Mouse (Mus musculus) v-Abl transformed pro-B cells (cell line): ENCODE data around the gene Itfg2.

Experiments used
- in situ Hi-C, 2 experiments: fragments of 400-800 bp; cut with MboI; formaldehyde crosslinking; loops; one replicate each; pipeline ENCODE4 v1.15.1; 2025; ENCODE audit not compliant: unreplicated experiment in 2 of 2

Gene Itfg2

DNA sequence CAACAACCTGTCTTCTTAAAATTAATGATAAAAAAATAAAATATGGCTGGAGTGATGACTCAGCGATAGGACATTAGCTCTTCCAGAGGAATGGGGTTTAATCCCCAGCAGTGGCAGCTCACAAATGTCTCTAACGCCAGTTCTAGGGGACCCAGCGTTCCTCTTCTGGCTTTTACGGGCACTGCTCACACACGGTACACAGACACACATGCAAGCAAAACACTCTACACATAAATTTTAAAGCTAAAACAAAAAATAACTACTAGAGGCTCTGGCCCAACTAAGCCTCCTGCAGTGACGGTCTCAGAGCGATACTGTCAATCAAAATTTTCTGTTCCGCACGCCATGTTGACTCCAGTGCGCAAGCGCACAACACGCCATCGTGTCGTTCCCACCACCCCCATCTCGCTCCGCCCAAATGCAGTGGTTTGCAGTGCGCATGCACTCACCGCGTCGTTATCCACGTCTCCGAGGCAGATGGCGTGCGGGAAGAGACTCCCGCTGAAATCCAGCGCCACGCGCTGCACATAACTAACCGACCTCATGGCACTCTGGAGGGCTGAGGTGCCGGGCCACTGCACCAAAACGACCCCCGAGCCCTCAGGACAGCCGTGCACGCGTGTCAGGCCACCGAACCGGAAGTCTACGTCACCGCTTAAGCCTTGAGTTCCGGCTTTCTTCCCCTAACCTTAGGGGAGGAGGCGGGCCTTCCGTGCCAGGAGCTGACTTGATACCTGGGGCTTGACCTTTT, at the start of gene Itfg2:
Itfg2 (minus strand) TSS at position 663 of the 751 bp plus-strand sequence.
- in situ Hi-C loops, result loop anchor here (25.0 kb wide), 2 partner anchors 413 to 862 kb away; partner anchors contain the start of genes Gm44511 (in 2 of the 2), Klrb1b (in 2 of the 2) and Cracr2a (in 1 of the 2)

GRCm38 (mm10) chr6:128474112-128474511, 49.4 kb upstream of the Itfg2 start:
- in situ Hi-C loops, result loop anchor here (10.0 kb wide), 2 partner anchors 159 to 269 kb away; no protein-coding TSS in a partner anchor

- in situ Hi-C loops, result no loop called here
These were observed 44.7 kb upstream of the Itfg2 start for GRCm38 (mm10) chr6:128469451-128469850.

GRCm38 (mm10) chr6:128467298-128467697, 42.6 kb upstream of the Itfg2 start:
- in situ Hi-C loops, result no loop called here

- in situ Hi-C loops, result no loop called here
These were observed 41.8 kb upstream of the Itfg2 start for GRCm38 (mm10) chr6:128466563-128466962.

GRCm38 (mm10) chr6:128466043-128466442, 41.3 kb upstream of the Itfg2 start:
- in situ Hi-C loops, result no loop called here

- in situ Hi-C loops, result no loop called here
These were observed 40.3 kb upstream of the Itfg2 start for GRCm38 (mm10) chr6:128464996-128465395.

GRCm38 (mm10) chr6:128461606-128462005, 36.9 kb upstream of the Itfg2 start:
- in situ Hi-C loops, result no loop called here

- in situ Hi-C loops, result no loop called here
These were observed 36.2 kb upstream of the Itfg2 start for GRCm38 (mm10) chr6:128460729-128461503.

DNA sequence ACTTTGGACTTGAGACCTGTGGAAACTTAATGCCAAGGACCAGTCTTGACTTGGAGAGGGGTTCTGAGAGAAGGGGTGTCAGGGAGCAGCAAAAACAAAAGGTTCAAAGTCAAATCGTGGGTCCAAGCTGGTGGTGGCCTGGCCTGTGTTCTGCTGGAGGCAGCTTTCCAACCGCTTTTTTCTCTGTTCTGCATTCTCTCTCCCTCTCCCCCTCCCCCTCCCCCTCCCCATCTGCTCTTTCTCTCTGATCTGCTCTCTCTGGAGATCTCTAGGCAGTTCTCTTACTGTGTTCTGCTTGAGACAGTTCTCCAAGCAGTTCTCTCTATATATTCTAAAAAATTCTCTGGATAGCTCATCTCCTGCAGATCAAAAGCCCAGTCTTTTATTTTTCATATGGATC, 35.6 kb upstream of the Itfg2 start:
- in situ Hi-C loops, result no loop called here

- in situ Hi-C loops, result no loop called here
These were observed 32.5 kb upstream of the Itfg2 start for GRCm38 (mm10) chr6:128457186-128457585.

GRCm38 (mm10) chr6:128455835-128456605, 31.3 kb upstream of the Itfg2 start:
- in situ Hi-C loops, result no loop called here

- in situ Hi-C loops, result loop anchor here (25.0 kb wide), 1 partner anchor 390 kb away; the partner anchor contains the start of genes Gm44511 (in 2 of the 2) and Klrb1b (in 2 of the 2)
These were observed 22.3 kb upstream of the Itfg2 start for GRCm38 (mm10) chr6:128447063-128447462.

- in situ Hi-C loops, result loop anchor here (25.0 kb wide), 1 partner anchor 391 kb away; the partner anchor contains the start of genes Gm44511 (in 2 of the 2) and Klrb1b (in 2 of the 2)
These were observed 21.2 kb upstream of the Itfg2 start for GRCm38 (mm10) chr6:128445761-128446535.

DNA sequence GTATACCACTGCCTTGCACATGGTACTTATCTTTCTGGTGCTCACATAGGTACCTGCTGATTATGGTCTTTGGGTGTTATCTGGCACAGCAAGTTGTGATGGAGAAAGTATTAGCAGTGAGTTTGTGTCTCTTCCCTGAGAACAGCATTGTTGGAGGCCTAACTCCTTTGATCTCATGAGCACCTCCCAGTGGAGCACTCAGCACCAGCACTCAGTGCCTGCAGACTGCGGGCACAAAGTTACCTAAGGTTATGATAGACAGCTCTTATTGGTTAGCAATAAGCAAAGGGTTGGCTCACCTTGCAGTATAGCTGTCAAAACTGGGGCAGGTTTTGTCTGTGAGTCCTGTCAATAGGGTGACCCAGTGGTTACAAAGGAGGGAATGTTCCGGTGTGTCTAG, 15.5 kb upstream of the Itfg2 start:
- in situ Hi-C loops, result loop anchor here (25.0 kb wide), 1 partner anchor 397 kb away; the partner anchor contains the start of genes Gm44511 (in 2 of the 2) and Klrb1b (in 2 of the 2)

- in situ Hi-C loops, result loop anchor here (10.0 to 25.0 kb wide), 3 partner anchors 326 to 816 kb away; partner anchors contain the start of genes Gm44511 (in 2 of the 2) and Klrb1b (in 2 of the 2)
These were observed 14.2 kb upstream of the Itfg2 start for GRCm38 (mm10) chr6:128438871-128439341.

DNA sequence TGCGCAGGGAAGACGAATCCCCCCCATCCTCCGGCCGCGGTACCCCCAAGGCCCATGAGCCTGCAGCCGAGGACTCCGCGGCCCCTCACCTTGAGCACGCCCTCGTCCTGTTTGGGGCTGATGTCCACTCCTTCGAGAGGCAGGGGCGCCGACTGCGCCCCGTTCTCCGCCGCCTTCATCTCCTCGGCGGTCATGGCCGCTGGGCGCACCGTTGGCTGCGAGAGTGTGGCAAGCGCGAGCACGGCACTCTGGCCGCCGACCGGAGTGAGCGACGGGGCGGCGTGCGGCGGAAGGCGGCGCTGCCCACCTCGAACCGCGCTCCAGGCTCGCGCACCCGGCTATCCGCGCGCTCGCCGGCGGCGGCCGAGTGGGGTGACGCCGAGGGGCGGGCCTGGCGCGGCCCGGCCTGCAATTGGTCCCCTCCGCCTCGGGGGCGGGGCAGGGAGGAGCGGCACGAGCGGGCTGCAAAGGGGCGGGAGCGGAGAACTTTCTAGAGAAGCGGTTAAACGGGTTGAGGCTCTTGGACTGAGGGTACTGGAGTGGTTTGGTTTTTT, 13.7 kb upstream of the Itfg2 start, which contains the start of gene Fkbp4:
Fkbp4 (minus strand) TSS at position 361 of the 554 bp plus-strand sequence.
- in situ Hi-C loops, result loop anchor here (10.0 to 25.0 kb wide), 3 partner anchors 326 to 816 kb away; partner anchors contain the start of genes Gm44511 (in 2 of the 2) and Klrb1b (in 2 of the 2)

DNA sequence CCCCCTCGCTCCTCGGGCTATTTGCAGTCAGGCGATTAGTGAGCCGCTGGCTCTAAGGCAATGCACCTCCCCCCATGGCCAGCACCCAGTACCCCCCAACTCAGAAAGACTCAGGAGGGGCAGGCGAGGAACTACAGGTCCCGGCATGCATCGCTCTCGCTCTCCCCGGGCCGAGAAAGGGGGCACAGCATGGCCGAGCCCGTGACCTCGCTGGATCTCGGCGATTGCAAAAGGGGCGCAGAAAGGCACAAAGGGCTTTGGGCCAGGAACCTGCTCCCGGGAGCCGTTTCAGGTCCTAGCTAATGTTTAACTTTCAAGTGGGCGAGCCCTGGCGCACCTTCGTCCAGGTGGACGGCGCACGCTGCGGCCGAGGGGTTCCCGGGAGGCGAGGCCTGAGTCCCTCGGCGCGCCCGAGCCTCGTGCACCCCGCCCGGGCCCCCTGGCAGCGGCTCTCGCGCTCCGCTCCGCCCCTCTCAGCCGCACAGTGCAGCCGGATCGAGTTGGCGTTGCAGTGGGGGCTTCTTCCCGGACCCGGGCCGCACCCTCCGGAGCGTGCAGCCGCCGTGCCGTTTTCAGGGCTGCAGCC, 13.1 kb upstream of the Itfg2 start:
- in situ Hi-C loops, result loop anchor here (10.0 to 25.0 kb wide), 3 partner anchors 327 to 817 kb away; partner anchors contain the start of genes Gm44511 (in 2 of the 2) and Klrb1b (in 2 of the 2)
